Mouse (Mus musculus) hindbrain, embryonic 13.5 days (tissue): ENCODE results near the gene Skap2. TPM values are rescaled to one million over a fixed set of nuclear protein-coding genes. Genes with fewer than 3 reads are reported as not detected.

Source experiments
- ATAC-seq: fragments of 200-750 bp; cut with Nextera tagmentation; 2 replicates; pipeline ENCODE4 v1.8.0; 2017; ENCODE audit warnings: moderate TSS enrichment; ENCODE audit not compliant: low FRiP score
- H3K27ac ChIP-seq: fragments of 300-500 bp; sonication (generic); 2 replicates; pipeline ENCODE4 v1.5.1; 2015; ENCODE audit warnings: inconsistent platforms, mild to moderate bottlenecking, moderate library complexity
- H3K27me3 ChIP-seq: fragments of 300-500 bp; sonication (generic); 2 replicates; pipeline ENCODE4 v1.6.1; 2015; ENCODE audit warnings: mild to moderate bottlenecking, inconsistent platforms
- H3K36me3 ChIP-seq: fragments of 300-500 bp; sonication (generic); 2 replicates; pipeline ENCODE4 v1.6.1; 2015; ENCODE audit warnings: mild to moderate bottlenecking, inconsistent platforms
- H3K4me1 ChIP-seq: fragments of 300-500 bp; sonication (generic); replicated peaks from 2 replicates; pipeline ENCODE4 v1.6.1; 2015; ENCODE audit warnings: inconsistent platforms
- H3K4me2 ChIP-seq: fragments of 300-500 bp; sonication (generic); 2 replicates; pipeline ENCODE4 v1.6.1; 2015; ENCODE audit warnings: inconsistent platforms, mild to moderate bottlenecking, moderate library complexity
- H3K4me3 ChIP-seq: fragments of 300-500 bp; sonication (generic); 2 replicates; pipeline ENCODE4 v1.5.1; 2015; ENCODE audit warnings: mild to moderate bottlenecking, inconsistent platforms
- H3K9ac ChIP-seq: fragments of 300-500 bp; sonication (generic); 2 replicates; pipeline ENCODE4 v1.6.1; 2015; ENCODE audit warnings: mild to moderate bottlenecking, inconsistent platforms
- H3K9me3 ChIP-seq: fragments of 300-500 bp; sonication (generic); 2 replicates; pipeline ENCODE4 v1.6.1; 2016; ENCODE audit warnings: inconsistent platforms
- WGBS: fragments of 180-500 bp; shearing (Covaris S2); methylation state at CpG from one replicate; pipeline ENCODE4 v1.1.7; 2015; 5-methylcytosine and 5-hydroxymethylcytosine counted together
- polyA plus RNA-seq: library from polyadenylated mRNA; unstranded; fragments of >200 nt; fragmentation: Nextera tagmentation; extraction: Ambion mirVana; gene quantifications from 2 replicates; pipeline ENCODE4 v1.2.1, GENCODE M21; 2015

The Skap2 gene
- polyA plus RNA-seq, 1 experiment from 2014 or later = 35.6 TPM

GRCm38 (mm10) chr6:51998409-51999156 lies 13.8 kb downstream of the Skap2 start:
- ATAC-seq = no peak; the same call in 1 of the 2 replicates
- 49% methylated on average over 7 of the region's 7 CpGs for WGBS
- Histone ChIP-seq H3K4me2 (no peak overlapping the region), H3K4me3 (no peak overlapping the region), H3K9me3 (no peaks in the 10 kb centered on the region), H3K27me3 (peaks cover 13% of the 10 kb centered on the region), H3K36me3 (no peaks in the 10 kb centered on the region), H3K9ac (no peak overlapping the region), H3K27ac (no peak overlapping the region), H3K4me1 (peaks cover 2% of the 10 kb centered on the region; the same call in 1 of the 2 replicates)

GRCm38 (mm10) chr6:51987999-51988398 lies 24.4 kb downstream of the Skap2 start:
- H3K9me3 ChIP-seq = no peaks in the 10 kb centered on the region
- H3K4me2 ChIP-seq = no peak overlapping the region
- ATAC-seq = no peak
- H3K4me1 ChIP-seq = peaks cover 3% of the 10 kb centered on the region
- H3K27ac ChIP-seq = no peak overlapping the region
- no peaks in the 10 kb centered on the region for H3K27me3 ChIP-seq
- H3K4me3 ChIP-seq = no peak overlapping the region
- no peaks in the 10 kb centered on the region for H3K36me3 ChIP-seq
- 74% methylated on average over 2 of the region's 2 CpGs for WGBS
- no peak overlapping the region for H3K9ac ChIP-seq

DNA sequence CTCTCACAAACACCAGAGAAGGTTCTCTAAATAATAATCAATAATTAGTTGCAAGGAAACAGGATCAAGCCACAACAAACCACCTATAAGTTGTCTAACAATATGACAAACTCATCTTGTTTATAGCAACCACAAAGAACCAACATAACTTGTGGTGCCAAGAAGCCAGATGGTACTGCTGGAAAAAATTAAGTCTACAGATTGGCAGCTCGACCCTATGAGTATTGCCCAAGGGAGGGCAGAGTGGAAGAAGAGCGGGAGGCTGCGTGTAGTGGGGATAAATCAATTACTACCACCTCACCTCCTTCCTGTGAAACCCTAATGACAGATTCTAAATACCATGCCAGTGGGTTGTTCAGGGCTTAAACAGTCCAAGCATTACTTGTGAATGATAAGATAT lies 34.7 kb downstream of the Skap2 start:
- Histone ChIP-seq H3K9me3 (no peaks in the 10 kb centered on the region), H3K27me3 (no peaks in the 10 kb centered on the region), H3K4me2 (no peak overlapping the region), H3K4me1 (peaks cover 7% of the 10 kb centered on the region; the same call in 1 of the 2 replicates), H3K36me3 (no peaks in the 10 kb centered on the region), H3K27ac (no peak overlapping the region), H3K4me3 (no peak overlapping the region), H3K9ac (no peak overlapping the region)
- no peak for ATAC-seq
- 28% methylated on average over 3 of the region's 3 CpGs for WGBS

DNA sequence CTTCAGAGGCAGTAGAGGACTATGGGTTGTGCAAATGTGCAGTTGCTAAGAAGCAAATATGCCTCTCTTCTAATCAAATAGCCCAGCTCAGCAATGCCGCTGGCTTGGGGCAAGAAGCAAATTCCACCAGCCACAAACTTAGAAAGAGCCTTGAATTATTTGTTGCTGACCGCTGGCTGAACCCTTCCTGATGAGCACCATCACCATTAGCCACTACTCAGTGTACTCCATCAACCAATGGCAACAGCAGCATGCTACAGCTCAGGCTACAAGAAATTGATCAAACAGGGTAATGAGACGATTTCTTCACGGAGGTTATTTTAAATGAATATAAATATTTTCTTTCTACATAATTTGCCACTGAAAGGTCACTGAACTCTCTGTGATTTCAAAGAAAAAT lies 36.6 kb downstream of the Skap2 start:
- Histone ChIP-seq H3K4me3 (no peak overlapping the region), H3K27me3 (no peaks in the 10 kb centered on the region), H3K4me1 (peaks cover 7% of the 10 kb centered on the region; the same call in 1 of the 2 replicates), H3K27ac (no peak overlapping the region), H3K9me3 (no peaks in the 10 kb centered on the region), H3K36me3 (no peaks in the 10 kb centered on the region), H3K9ac (no peak overlapping the region), H3K4me2 (no peak overlapping the region)
- 30% methylated on average over 4 of the region's 4 CpGs for WGBS
- no peak for ATAC-seq

- H3K27ac ChIP-seq = no peak overlapping the region
- H3K4me1 ChIP-seq = peaks cover 11% of the 10 kb centered on the region; the same call in 1 of the 2 replicates
- no peak overlapping the region for H3K9ac ChIP-seq
- ATAC-seq = no peak
- H3K36me3 ChIP-seq = no peaks in the 10 kb centered on the region
- H3K9me3 ChIP-seq = no peaks in the 10 kb centered on the region
- 63% methylated on average over 4 of the region's 4 CpGs for WGBS
- no peak overlapping the region for H3K4me3 ChIP-seq
- H3K4me2 ChIP-seq = no peak overlapping the region
- H3K27me3 ChIP-seq = no peaks in the 10 kb centered on the region
Observed at GRCm38 (mm10) chr6:51958992-51959391, 53.4 kb downstream of the Skap2 start.

DNA sequence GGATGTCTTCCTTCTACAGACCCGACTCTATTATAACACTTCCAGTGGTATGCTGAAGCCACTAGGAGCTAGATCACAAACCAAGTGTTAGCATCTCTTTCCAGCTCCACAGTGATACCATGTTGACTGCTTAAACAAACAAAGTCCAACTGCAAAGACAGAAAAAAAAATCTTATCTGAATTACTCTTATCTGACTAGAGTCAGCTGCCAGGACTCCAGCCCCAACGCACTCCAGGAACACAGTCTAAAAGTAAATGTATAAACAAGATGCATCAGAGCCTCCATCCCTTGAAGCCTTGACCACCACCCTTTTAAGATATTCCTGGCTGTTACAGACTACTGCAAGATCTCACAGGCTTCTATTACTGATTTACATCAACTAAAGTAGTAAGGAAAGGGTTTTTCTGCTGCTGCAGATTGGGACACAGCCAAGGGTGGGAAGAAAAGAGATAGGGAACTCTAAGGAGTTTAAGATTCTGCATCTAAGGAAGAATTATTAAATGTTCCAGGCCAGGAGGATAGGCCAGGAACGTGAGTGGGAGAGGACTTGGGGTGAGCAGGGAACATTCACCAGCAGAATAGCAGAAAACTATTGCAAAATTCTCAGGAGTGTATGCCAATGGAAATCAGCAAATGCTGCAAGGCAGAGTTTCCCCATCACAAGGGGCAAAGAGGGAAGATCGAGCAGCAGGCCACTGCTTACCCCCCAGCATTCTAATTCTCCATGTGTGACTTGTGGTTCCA lies 56.1 kb downstream of the Skap2 start:
- Histone ChIP-seq H3K9me3 (no peaks in the 10 kb centered on the region), H3K4me3 (no peak overlapping the region), H3K4me2 (no peak overlapping the region), H3K9ac (no peak overlapping the region), H3K4me1 (peaks cover 9% of the 10 kb centered on the region; the same call in 1 of the 2 replicates), H3K27ac (no peak overlapping the region), H3K27me3 (no peaks in the 10 kb centered on the region), H3K36me3 (no peaks in the 10 kb centered on the region)
- 83% methylated on average over 4 of the region's 4 CpGs for WGBS
- no peak for ATAC-seq

- H3K27ac ChIP-seq = no peak overlapping the region
- H3K9ac ChIP-seq = no peak overlapping the region
- no peaks in the 10 kb centered on the region for H3K36me3 ChIP-seq
- ATAC-seq = no peak
- no peaks in the 10 kb centered on the region for H3K27me3 ChIP-seq
- no peak overlapping the region for H3K4me3 ChIP-seq
- H3K9me3 ChIP-seq = no peaks in the 10 kb centered on the region
- no peak overlapping the region for H3K4me2 ChIP-seq
- no peaks in the 10 kb centered on the region for H3K4me1 ChIP-seq
Observed at GRCm38 (mm10) chr6:51947661-51948060, 64.7 kb downstream of the Skap2 start.

DNA sequence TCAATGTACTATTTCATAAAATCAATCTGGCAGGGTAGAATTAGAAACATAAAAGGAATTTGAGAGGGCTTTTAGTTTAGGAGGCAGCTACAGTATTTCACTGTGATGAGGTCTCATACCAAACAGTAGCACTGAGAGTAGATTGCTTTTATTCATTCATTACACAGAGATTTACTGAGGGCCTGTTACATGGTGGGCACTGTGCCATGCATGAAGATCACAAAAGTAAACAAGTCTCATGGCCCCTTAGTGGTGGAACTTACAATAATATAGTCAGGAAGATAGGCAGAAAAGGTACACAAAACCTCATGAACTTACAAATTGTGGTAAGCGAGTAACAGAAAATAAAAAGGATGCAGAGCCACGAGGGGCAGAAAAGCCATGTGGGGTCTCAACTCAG lies 67.4 kb downstream of the Skap2 start:
- no peak overlapping the region for H3K4me3 ChIP-seq
- 84% methylated on average over 2 of the region's 2 CpGs for WGBS
- H3K36me3 ChIP-seq = no peaks in the 10 kb centered on the region
- ATAC-seq = no peak
- H3K9ac ChIP-seq = no peak overlapping the region
- no peak overlapping the region for H3K27ac ChIP-seq
- H3K4me1 ChIP-seq = no peaks in the 10 kb centered on the region
- no peak overlapping the region for H3K4me2 ChIP-seq
- H3K9me3 ChIP-seq = no peaks in the 10 kb centered on the region
- no peaks in the 10 kb centered on the region for H3K27me3 ChIP-seq

DNA sequence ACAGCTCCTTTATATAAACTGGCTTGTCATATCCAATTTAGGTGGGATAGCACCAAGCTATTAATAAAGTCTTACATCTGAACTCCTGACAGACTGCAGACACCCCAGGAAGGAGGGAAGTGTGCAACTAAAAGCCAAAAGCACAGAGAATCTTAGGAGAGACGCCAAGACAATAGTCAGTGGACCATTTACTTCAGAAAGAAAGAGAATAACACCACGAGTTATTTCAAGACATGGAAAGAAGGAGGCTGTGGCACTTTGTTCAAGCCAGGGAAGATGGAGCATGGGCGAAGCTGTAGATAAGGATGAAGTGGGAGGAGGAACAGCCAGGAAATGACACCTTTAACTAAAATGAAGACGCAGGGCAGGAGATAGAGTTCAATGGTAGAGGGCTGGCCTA lies 78.4 kb downstream of the Skap2 start:
- Histone ChIP-seq H3K36me3 (no peaks in the 10 kb centered on the region), H3K9ac (no peak overlapping the region), H3K4me3 (no peak overlapping the region), H3K4me1 (no peaks in the 10 kb centered on the region), H3K27ac (no peak overlapping the region), H3K4me2 (no peak overlapping the region), H3K9me3 (no peaks in the 10 kb centered on the region), H3K27me3 (no peaks in the 10 kb centered on the region)
- no peak for ATAC-seq
- 63% methylated on average over 4 of the region's 4 CpGs for WGBS

GRCm38 (mm10) chr6:51933034-51933611 lies 79.2 kb downstream of the Skap2 start:
- Histone ChIP-seq H3K27ac (peak overlapping the region; percentile 26; the same call in 1 of the 2 replicates), H3K4me3 (no peak overlapping the region), H3K9ac (no peak overlapping the region), H3K36me3 (no peaks in the 10 kb centered on the region), H3K27me3 (no peaks in the 10 kb centered on the region), H3K4me2 (no peak overlapping the region), H3K9me3 (no peaks in the 10 kb centered on the region), H3K4me1 (no peaks in the 10 kb centered on the region)
- 69% methylated on average over 3 of the region's 3 CpGs for WGBS
- no peak for ATAC-seq

DNA sequence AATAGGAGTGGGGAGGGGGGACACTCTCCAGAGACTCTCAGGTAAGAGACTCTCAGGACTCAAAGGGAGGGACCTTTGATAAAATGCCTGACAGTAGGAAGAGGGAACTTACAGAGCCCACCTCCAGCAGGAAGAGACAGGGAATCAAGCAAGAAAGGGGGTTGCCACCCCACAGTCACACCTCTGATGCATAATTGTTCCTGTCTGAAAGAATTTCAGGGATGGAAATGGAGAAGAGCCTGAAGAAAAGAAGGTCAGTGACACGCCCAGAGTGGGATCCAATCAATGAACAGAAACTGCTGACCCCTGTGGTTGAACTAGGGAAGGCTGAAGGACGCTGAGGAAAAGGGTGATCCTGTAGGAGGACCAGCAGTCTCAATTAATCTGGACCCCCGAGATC lies 85.2 kb downstream of the Skap2 start:
- WGBS = 60% methylated on average over 3 of the region's 3 CpGs
- no peak overlapping the region for H3K27ac ChIP-seq
- no peaks in the 10 kb centered on the region for H3K9me3 ChIP-seq
- H3K4me1 ChIP-seq = no peaks in the 10 kb centered on the region
- ATAC-seq = no peak
- no peaks in the 10 kb centered on the region for H3K36me3 ChIP-seq
- no peaks in the 10 kb centered on the region for H3K27me3 ChIP-seq
- no peak overlapping the region for H3K9ac ChIP-seq
- no peak overlapping the region for H3K4me2 ChIP-seq
- no peak overlapping the region for H3K4me3 ChIP-seq

DNA sequence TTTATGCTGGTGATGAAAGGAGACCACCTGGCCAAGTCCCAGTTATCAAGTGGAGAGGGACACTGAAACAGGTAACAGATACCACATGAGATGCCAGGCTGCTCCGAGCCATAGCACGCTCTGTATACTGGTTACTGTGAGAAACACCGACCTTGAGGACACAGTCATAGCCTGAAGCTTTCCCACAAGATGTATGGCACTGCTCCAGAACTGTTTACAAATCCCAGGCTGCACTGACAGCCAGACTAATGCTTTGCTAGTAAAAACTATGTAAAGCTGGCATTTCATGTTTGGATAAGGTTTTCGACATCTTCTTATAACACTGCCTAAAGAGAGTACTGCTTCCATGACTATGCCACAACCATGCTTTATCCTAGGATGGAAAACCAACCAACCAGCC lies 90.5 kb downstream of the Skap2 start:
- no peak overlapping the region for H3K9ac ChIP-seq
- no peak overlapping the region for H3K4me3 ChIP-seq
- ATAC-seq = no peak
- no peaks in the 10 kb centered on the region for H3K9me3 ChIP-seq
- H3K27ac ChIP-seq = no peak overlapping the region
- WGBS = 85% methylated on average over 4 of the region's 4 CpGs
- no peaks in the 10 kb centered on the region for H3K36me3 ChIP-seq
- H3K4me1 ChIP-seq = no peaks in the 10 kb centered on the region
- H3K27me3 ChIP-seq = no peaks in the 10 kb centered on the region
- no peak overlapping the region for H3K4me2 ChIP-seq
